Mouse (Mus musculus) lung, postnatal 0 days (tissue): ENCODE data around the gene Arih2.
"Not testable (repeated sequence)": the region's sequence is repeated elsewhere in the genome, so short reads cannot be mapped to it uniquely, and the experiment has no call there.

Source experiments
- CTCF ChIP-seq: IDR thresholded peaks from 2 replicates; pipeline ENCODE4 v1.5.1; 2016; ENCODE audit warnings: antibody characterized with exemption, mild to moderate bottlenecking
- EP300 ChIP-seq: IDR thresholded peaks from 2 replicates; pipeline ENCODE4 v1.6.1; 2016; ENCODE audit warnings: antibody characterized with exemption, mild to moderate bottlenecking, control low read depth

DNA sequence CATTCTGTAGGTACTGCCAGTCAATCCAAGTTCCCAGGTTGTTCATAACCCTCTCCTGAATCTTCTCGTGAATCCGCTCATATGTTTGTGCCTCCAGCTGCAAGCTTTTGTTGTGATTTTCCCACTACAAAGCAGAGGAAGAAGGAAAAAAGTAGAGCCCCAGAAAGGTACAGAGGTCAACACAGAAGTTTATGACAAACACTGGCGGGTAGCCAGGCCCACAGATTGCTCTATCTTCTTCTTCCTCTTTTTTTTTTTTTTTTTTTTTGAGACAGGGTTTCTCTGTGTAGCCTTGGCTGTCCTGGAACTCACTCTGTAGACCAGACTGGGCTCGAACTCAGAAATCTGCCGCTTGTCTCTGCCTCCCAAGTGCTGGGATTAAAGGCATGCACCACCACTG is 41.3 kb downstream of the Arih2 start:
- TF ChIP-seq CTCF, EP300: not testable (repeated sequence)
